Mouse (Mus musculus) megakaryocyte, embryonic 14.5 days (primary cell): ENCODE data around the gene Cyp46a1.

Source experiments
- FLI1 ChIP-seq: IDR thresholded peaks from 2 replicates; pipeline ENCODE4 v1.6.1; 2012; ENCODE audit warnings: low read length, inconsistent platforms, mixed read lengths
- GATA1 ChIP-seq: IDR thresholded peaks from 3 replicates; pipeline ENCODE4 v1.6.1; 2012; ENCODE audit warnings: mixed read lengths, low read length, inconsistent platforms, borderline replicate concordance

- no peak for TF ChIP-seq GATA1
- no peak for TF ChIP-seq FLI1
These were observed 17.5 kb upstream of the Cyp46a1 start for GRCm38 (mm10) chr12:108316655-108317054.
